Mouse (Mus musculus): ENCODE data around the gene Sh3bp1. TPM values are rescaled to one million over a fixed set of nuclear protein-coding genes. Genes with fewer than 3 reads are reported as not detected.
A peak's percentile ranks its signal among the peaks of the same experiment; 100 is the strongest.

Gene Sh3bp1
- polyA plus RNA-seq, 1 experiment from 2014 or later = 3.7 TPM

- 94% methylated on average over 23 of the region's 23 CpGs for WGBS
- DNase-seq (ENCODE audit: low spot score) (no peak), ATAC-seq (ENCODE audit: low FRiP score) (no peak)
- no peaks in the 10 kb centered on the region for H3K27me3 ChIP-seq (ENCODE audit: control insufficient read depth, insufficient read depth, low read length)
- H3K27ac ChIP-seq = no peak overlapping the region
- no peak overlapping the region for H3K9ac ChIP-seq
- no peak overlapping the region for H3K4me2 ChIP-seq (replicated peaks)
- peaks cover 26% of the 10 kb centered on the region for H3K4me1 ChIP-seq (replicated peaks; ENCODE audit: control insufficient read depth, insufficient read depth, low read length)
- peaks cover 14% of the 10 kb centered on the region for H3K36me3 ChIP-seq (replicated peaks; ENCODE audit: control insufficient read depth, insufficient read depth)
- no peak overlapping the region for H3K4me3 ChIP-seq (replicated peaks; ENCODE audit: low read length)
- H3K9me3 ChIP-seq (ENCODE audit: control insufficient read depth, low read length) = no peaks in the 10 kb centered on the region
These were observed 18.6 kb downstream of the Sh3bp1 start for GRCm38 (mm10) chr15:78918126-78918525.

DNA sequence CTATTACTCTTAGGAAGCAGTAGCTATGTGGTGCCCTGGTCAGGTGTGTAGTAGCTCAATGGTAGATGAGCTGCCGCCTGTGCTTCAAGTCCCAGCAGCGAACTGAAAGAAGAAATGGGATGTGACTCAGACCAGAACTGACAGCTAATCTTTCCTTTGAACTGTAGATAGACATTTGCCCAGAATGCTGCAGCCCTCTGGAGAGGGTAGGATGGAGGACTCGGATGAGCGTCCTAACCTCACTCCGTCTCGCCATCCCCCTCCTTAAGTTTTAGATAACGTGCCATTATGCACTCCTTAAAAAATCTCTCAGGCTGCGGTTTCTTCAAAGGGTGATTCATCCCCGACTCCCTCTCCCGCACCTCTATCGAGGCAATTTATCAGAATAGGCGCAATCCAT is 20.3 kb downstream of the Sh3bp1 start:
- Histone ChIP-seq H3K4me1 (replicated peaks; ENCODE audit: control insufficient read depth, insufficient read depth, low read length) (peaks cover 20% of the 10 kb centered on the region), H3K36me3 (replicated peaks; ENCODE audit: control insufficient read depth, insufficient read depth) (peaks cover 14% of the 10 kb centered on the region), H3K4me3 (replicated peaks; ENCODE audit: low read length) (no peak overlapping the region), H3K9ac (no peak overlapping the region), H3K27ac (no peak overlapping the region), H3K9me3 (ENCODE audit: control insufficient read depth, low read length) (no peaks in the 10 kb centered on the region), H3K27me3 (ENCODE audit: control insufficient read depth, insufficient read depth, low read length) (no peaks in the 10 kb centered on the region), H3K4me2 (replicated peaks) (no peak overlapping the region)
- DNase-seq (ENCODE audit: low spot score) (no peak), ATAC-seq (ENCODE audit: low FRiP score) (no peak)
- 80% methylated on average over 12 of the region's 12 CpGs for WGBS

DNA sequence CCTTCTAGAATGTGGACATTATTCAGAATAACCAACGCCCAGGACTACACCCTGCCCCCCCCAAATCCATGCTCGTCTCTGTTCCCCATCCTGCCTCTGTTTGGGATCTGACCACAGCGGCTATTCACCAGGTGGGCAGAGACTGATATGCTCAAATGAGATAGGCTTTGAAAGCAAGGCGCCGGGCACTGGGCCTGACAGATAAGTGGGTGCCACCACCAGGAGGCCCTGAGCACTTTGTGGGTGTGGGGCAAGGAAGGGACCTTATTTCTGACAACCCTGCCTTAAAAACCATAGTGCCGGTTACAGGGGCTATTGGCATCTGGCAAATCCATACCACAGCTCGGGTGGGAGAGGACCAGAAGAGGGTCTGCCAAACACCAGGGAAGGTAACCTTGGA is 23.1 kb downstream of the Sh3bp1 start:
- ATAC-seq (ENCODE audit: low FRiP score) = no peak
- Histone ChIP-seq H3K4me3 (replicated peaks; ENCODE audit: low read length) (no peak overlapping the region), H3K4me1 (replicated peaks; ENCODE audit: control insufficient read depth, insufficient read depth, low read length) (peaks cover 12% of the 10 kb centered on the region), H3K27ac (no peak overlapping the region), H3K9ac (no peak overlapping the region), H3K4me2 (replicated peaks) (no peak overlapping the region), H3K27me3 (ENCODE audit: control insufficient read depth, insufficient read depth, low read length) (peaks cover 11% of the 10 kb centered on the region), H3K36me3 (replicated peaks; ENCODE audit: control insufficient read depth, insufficient read depth) (peaks cover 14% of the 10 kb centered on the region), H3K9me3 (ENCODE audit: control insufficient read depth, low read length) (no peaks in the 10 kb centered on the region)
- WGBS = 88% methylated on average over 7 of the region's 7 CpGs
- DNase-seq (ENCODE audit: low spot score) = no peak

DNA sequence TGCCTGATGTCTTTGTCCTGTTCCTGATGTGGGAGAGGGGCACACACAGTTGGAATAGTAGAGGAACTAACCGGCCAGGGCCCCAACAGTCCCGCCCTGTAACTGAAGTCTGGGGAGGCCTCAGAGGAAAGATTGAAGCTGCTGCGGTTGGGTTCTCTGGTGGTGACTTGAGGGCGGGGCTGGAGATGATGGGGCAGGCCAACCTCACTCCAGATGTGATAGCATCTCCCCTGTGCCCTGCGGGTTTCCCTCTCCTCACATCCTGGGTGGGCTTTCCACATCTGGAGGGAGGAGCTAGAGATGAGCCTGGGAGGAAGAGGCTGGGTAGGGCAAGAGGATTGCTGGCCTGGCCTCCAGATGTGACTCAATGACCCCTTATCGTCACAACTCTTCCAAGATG is 24.0 kb downstream of the Sh3bp1 start:
- Histone ChIP-seq H3K4me3 (replicated peaks; ENCODE audit: low read length) (no peak overlapping the region), H3K9ac (no peak overlapping the region), H3K27ac (no peak overlapping the region), H3K4me2 (replicated peaks) (no peak overlapping the region), H3K4me1 (replicated peaks; ENCODE audit: control insufficient read depth, insufficient read depth, low read length) (peaks cover 17% of the 10 kb centered on the region), H3K9me3 (ENCODE audit: control insufficient read depth, low read length) (no peaks in the 10 kb centered on the region), H3K27me3 (ENCODE audit: control insufficient read depth, insufficient read depth, low read length) (peaks cover 15% of the 10 kb centered on the region), H3K36me3 (replicated peaks; ENCODE audit: control insufficient read depth, insufficient read depth) (peaks cover 8% of the 10 kb centered on the region; the same call in 1 of the 2 replicates)
- DNase-seq (ENCODE audit: low spot score) (no peak), ATAC-seq (ENCODE audit: low FRiP score) (no peak)
- 80% methylated on average over 6 of the region's 6 CpGs for WGBS

DNA sequence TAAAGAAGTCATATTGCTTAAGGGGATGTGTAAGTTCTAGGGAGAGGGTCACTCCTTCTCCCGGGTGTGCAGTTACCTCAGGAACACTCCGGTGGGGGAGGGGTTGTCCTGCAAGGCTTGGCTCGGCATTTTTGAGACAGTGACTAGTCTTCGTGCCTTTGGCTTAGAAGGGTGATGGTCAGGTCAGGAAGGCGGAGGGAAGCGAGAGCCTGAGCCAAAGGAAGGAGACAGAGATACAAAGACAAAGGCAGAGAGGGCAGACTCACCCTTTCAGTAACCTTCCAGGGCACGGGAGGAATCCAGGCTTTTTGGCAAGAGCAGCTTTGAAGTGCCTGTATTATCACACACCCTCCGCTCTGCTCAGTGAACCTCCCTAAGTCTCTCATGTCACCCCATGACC is 25.6 kb downstream of the Sh3bp1 start:
- no peaks in the 10 kb centered on the region for H3K9me3 ChIP-seq (ENCODE audit: control insufficient read depth, low read length)
- DNase-seq (ENCODE audit: low spot score) = no peak
- H3K27ac ChIP-seq = no peak overlapping the region
- WGBS = 35% methylated on average over 8 of the region's 8 CpGs
- H3K36me3 ChIP-seq (replicated peaks; ENCODE audit: control insufficient read depth, insufficient read depth) = no peaks in the 10 kb centered on the region
- H3K4me1 ChIP-seq (replicated peaks; ENCODE audit: control insufficient read depth, insufficient read depth, low read length) = peaks cover 17% of the 10 kb centered on the region
- H3K4me2 ChIP-seq (replicated peaks) = no peak overlapping the region
- H3K9ac ChIP-seq = no peak overlapping the region
- H3K4me3 ChIP-seq (replicated peaks; ENCODE audit: low read length) = no peak overlapping the region
- ATAC-seq (ENCODE audit: low FRiP score) = no peak
- H3K27me3 ChIP-seq (ENCODE audit: control insufficient read depth, insufficient read depth, low read length) = peaks cover 15% of the 10 kb centered on the region

GRCm38 (mm10) chr15:78926021-78926919 is 26.7 kb downstream of the Sh3bp1 start, which contains the start of gene Lgals1:
Gene Lgals1, plus strand, starts transcription at chr15:78926725.
- 6% methylated on average over 20 of the region's 20 CpGs for WGBS
- no peaks in the 10 kb centered on the region for H3K9me3 ChIP-seq (ENCODE audit: control insufficient read depth, low read length)

GRCm38 (mm10) chr15:78927021-78927787 is 27.6 kb downstream of the Sh3bp1 start:
- 25% methylated on average over 15 of the region's 15 CpGs for WGBS
- peaks cover 17% of the 10 kb centered on the region for H3K4me1 ChIP-seq (replicated peaks; ENCODE audit: control insufficient read depth, insufficient read depth, low read length)
- H3K4me2 ChIP-seq (replicated peaks) = peak overlapping the region; percentile 59
- H3K27ac ChIP-seq = 0 out of 2 replicates have a peak overlapping the region, but pooled peaks have one; percentile 38
- H3K9me3 ChIP-seq (ENCODE audit: control insufficient read depth, low read length) = no peaks in the 10 kb centered on the region
- H3K27me3 ChIP-seq (ENCODE audit: control insufficient read depth, insufficient read depth, low read length) = peaks cover 15% of the 10 kb centered on the region
- H3K4me3 ChIP-seq (replicated peaks; ENCODE audit: low read length) = peak overlapping the region; percentile 29
- peak overlapping the region; percentile 32; the same call in 1 of the 2 replicates for H3K9ac ChIP-seq
- ATAC-seq (ENCODE audit: low FRiP score) (no peak), DNase-seq (ENCODE audit: low spot score) (no peak)
- no peaks in the 10 kb centered on the region for H3K36me3 ChIP-seq (replicated peaks; ENCODE audit: control insufficient read depth, insufficient read depth)

More at GRCm38 (mm10) chr15:78926021-78926919, 26.7 kb downstream of the Sh3bp1 start, which contains the start of gene Lgals1:
- Histone ChIP-seq H3K9ac (peak within 1 kb of the TSS; percentile 38; the same call in 1 of the 2 replicates), H3K36me3 (replicated peaks; ENCODE audit: control insufficient read depth, insufficient read depth) (no peaks in the 10 kb centered on the region), H3K4me2 (replicated peaks) (peak within 1 kb of the TSS; percentile 59), H3K4me3 (replicated peaks; ENCODE audit: low read length) (peak within 1 kb of the TSS; percentile 29), H3K4me1 (replicated peaks; ENCODE audit: control insufficient read depth, insufficient read depth, low read length) (peaks cover 17% of the 10 kb centered on the region), H3K27ac (peak within 1 kb of the TSS; percentile 38; the same call in 1 of the 2 replicates), H3K27me3 (ENCODE audit: control insufficient read depth, insufficient read depth, low read length) (peaks cover 15% of the 10 kb centered on the region)
- ATAC-seq (ENCODE audit: low FRiP score) (0 out of 2 replicates have a peak, but pooled peaks have one; percentile 18), DNase-seq (ENCODE audit: low spot score) (peak; percentile 63)

- no peak for DNase-seq (ENCODE audit: low spot score)
- H3K4me3 ChIP-seq (replicated peaks; ENCODE audit: low read length) = peak overlapping the region; percentile 29
- no peaks in the 10 kb centered on the region for H3K36me3 ChIP-seq (replicated peaks; ENCODE audit: control insufficient read depth, insufficient read depth)
- H3K4me1 ChIP-seq (replicated peaks; ENCODE audit: control insufficient read depth, insufficient read depth, low read length) = peaks cover 17% of the 10 kb centered on the region
- peak overlapping the region; percentile 59 for H3K4me2 ChIP-seq (replicated peaks)
- no peak; the same call in 1 of the 2 replicates for ATAC-seq (ENCODE audit: low FRiP score)
- peak overlapping the region; percentile 32; the same call in 1 of the 2 replicates for H3K9ac ChIP-seq
- H3K27me3 ChIP-seq (ENCODE audit: control insufficient read depth, insufficient read depth, low read length) = peaks cover 15% of the 10 kb centered on the region
- WGBS = under 1% methylated on average over 27 of the region's 35 CpGs
- H3K27ac ChIP-seq = 0 out of 2 replicates have a peak overlapping the region, but pooled peaks have one; percentile 38
- no peaks in the 10 kb centered on the region for H3K9me3 ChIP-seq (ENCODE audit: control insufficient read depth, low read length)
These were observed 28.4 kb downstream of the Sh3bp1 start for GRCm38 (mm10) chr15:78927788-78928457.
